Mouse (Mus musculus): ENCODE data around the gene Rusc2. TPM values are rescaled to one million over a fixed set of nuclear protein-coding genes. Genes with fewer than 3 reads are reported as not detected.

Gene Rusc2
- total RNA-seq, 2 experiments from 2014 or later: 117 to 120 TPM

GRCm38 (mm10) chr4:43406162-43406971 is 24.6 kb downstream of the Rusc2 start:
- peak; percentile 76 to 80 for DNase-seq (ENCODE audit: low spot score in 2 of 2)
- H3K4me3 ChIP-seq: peak overlapping the region; percentile 66
- peak overlapping the region; percentile 93 for H3K27ac ChIP-seq
- peak; percentile 72 for TF ChIP-seq CTCF (conservative IDR thresholded peaks at IDR 0.05)

GRCm38 (mm10) chr4:43407071-43407920 is 25.5 kb downstream of the Rusc2 start:
- no peak for DNase-seq (ENCODE audit: low spot score in 2 of 2)
- no peak; the same call in 1 of the 2 replicates for TF ChIP-seq CTCF (conservative IDR thresholded peaks at IDR 0.05)

GRCm38 (mm10) chr4:43414761-43415160 is 33.0 kb downstream of the Rusc2 start:
- no peak for TF ChIP-seq CTCF (conservative IDR thresholded peaks at IDR 0.05)
- no peak overlapping the region for H3K4me3 ChIP-seq
- no peak overlapping the region for H3K27ac ChIP-seq
- no peak for DNase-seq (ENCODE audit: low spot score in 2 of 2)

More at GRCm38 (mm10) chr4:43407071-43407920, 25.5 kb downstream of the Rusc2 start:
- H3K27ac ChIP-seq: peak overlapping the region; percentile 93
- peak overlapping the region; percentile 66 for H3K4me3 ChIP-seq

- H3K27ac ChIP-seq: no peak overlapping the region
- no peak for DNase-seq (ENCODE audit: low spot score in 2 of 2)
- TF ChIP-seq CTCF (conservative IDR thresholded peaks at IDR 0.05): no peak
- H3K4me3 ChIP-seq: no peak overlapping the region
Observed at GRCm38 (mm10) chr4:43415221-43416070, 33.7 kb downstream of the Rusc2 start.

GRCm38 (mm10) chr4:43416071-43416490 is 34.3 kb downstream of the Rusc2 start:
- no peak for TF ChIP-seq CTCF (conservative IDR thresholded peaks at IDR 0.05)
- no peak for DNase-seq (ENCODE audit: low spot score in 2 of 2)
- Histone ChIP-seq H3K27ac (no peak overlapping the region), H3K4me3 (no peak overlapping the region)

GRCm38 (mm10) chr4:43417269-43418062 is 35.7 kb downstream of the Rusc2 start:
- Histone ChIP-seq H3K27ac (no peak overlapping the region), H3K4me3 (no peak overlapping the region)
- no peak for TF ChIP-seq CTCF (conservative IDR thresholded peaks at IDR 0.05)
- DNase-seq (ENCODE audit: low spot score in 2 of 2): no peak

- no peak overlapping the region for H3K4me3 ChIP-seq
- no peak for TF ChIP-seq CTCF (conservative IDR thresholded peaks at IDR 0.05)
- no peak for DNase-seq (ENCODE audit: low spot score in 2 of 2)
- H3K27ac ChIP-seq: peak overlapping the region; percentile 21
Observed at GRCm38 (mm10) chr4:43418450-43418849, 36.7 kb downstream of the Rusc2 start.

- peak overlapping the region; percentile 44 for H3K27ac ChIP-seq
- no peak; the same call in 1 of the 2 replicates for TF ChIP-seq CTCF (conservative IDR thresholded peaks at IDR 0.05)
- DNase-seq (ENCODE audit: low spot score in 2 of 2): no peak
- no peak overlapping the region for H3K4me3 ChIP-seq
Observed at GRCm38 (mm10) chr4:43418973-43419656, 37.3 kb downstream of the Rusc2 start.

- peak overlapping the region; percentile 44; the same call in 1 of the 2 replicates for H3K27ac ChIP-seq
- H3K4me3 ChIP-seq: no peak overlapping the region
- no peak for DNase-seq (ENCODE audit: low spot score in 2 of 2)
- TF ChIP-seq CTCF (conservative IDR thresholded peaks at IDR 0.05): no peak
Observed at GRCm38 (mm10) chr4:43419801-43420281, 38.1 kb downstream of the Rusc2 start.

- DNase-seq (ENCODE audit: low spot score in 2 of 2): peak; percentile 74 to 82
- no peak overlapping the region for H3K4me3 ChIP-seq
- peak overlapping the region; percentile 44; the same call in 1 of the 2 replicates for H3K27ac ChIP-seq
- TF ChIP-seq CTCF (conservative IDR thresholded peaks at IDR 0.05): peak; percentile 98
Observed at GRCm38 (mm10) chr4:43420305-43420704, 38.5 kb downstream of the Rusc2 start.

Data from layer of hippocampus, adult 2 months (tissue).